Mouse (Mus musculus): ENCODE measurements at regions not wholly inside any gene's neighbourhood (a gene's known extent, or its start where the extent isn't known, plus 50 kb on each side); places are given as distances from the start of the nearest gene placed in this dataset.
A peak's percentile ranks its signal among the peaks of the same experiment; 100 is the strongest.

DNA sequence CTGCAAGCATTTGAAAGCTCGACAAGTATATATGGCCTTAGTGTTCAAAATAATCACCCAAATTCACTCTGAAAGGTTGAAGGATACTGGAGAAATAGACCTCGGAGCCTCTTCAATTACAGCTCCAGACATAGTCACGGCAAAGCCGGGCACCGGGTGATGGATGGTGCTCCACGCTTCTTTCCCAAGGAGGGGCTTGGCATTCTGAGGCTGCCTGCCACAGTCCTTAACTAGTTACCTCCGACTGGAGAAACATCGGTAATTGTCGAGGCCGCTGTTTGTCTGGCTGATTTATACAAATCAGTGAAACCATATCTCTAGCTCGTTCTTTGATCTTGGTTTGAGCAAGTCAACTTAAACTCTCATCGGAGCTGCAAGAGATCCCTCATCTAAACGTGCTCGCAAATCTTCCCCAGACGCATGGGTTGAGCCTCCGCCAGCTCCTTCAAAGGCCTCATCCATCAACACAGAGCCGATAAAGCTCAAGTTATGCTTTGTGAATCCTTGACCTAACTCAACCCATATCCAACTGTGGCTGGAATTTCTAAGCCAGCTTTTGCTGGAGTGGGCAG is 145.4 kb upstream of the Stx16 start:
- no peak for DNase-seq (ENCODE audit: low spot score in 2 of 2)
- intact Hi-C loops (cut with DNase I): no loop called here

DNA sequence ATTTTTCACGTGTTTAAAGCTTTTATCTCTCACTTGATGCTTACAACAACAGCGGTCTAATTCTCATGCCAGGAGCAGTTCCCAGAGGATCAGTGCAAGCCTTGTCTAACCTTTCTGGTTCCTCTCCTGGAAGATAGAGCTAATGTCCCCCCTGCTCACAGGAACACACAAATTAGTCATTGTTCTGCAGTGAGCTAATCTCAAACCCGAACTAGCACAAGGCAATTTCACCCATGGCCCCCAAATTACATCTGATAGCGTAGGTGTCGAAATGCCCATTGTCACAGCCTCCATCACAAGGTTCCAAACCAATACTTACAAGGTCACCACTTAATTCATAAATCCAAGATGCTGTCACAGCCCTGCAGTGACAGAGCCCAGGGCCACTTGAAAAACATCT is 140.4 kb upstream of the Stx16 start:
- intact Hi-C loops (cut with DNase I): no loop called here
- no peak for DNase-seq (ENCODE audit: low spot score in 2 of 2)

- peak; percentile 24 to 41 for DNase-seq (ENCODE audit: low spot score in 2 of 2)
- intact Hi-C loops (cut with DNase I): no loop called here
These were observed 138.3 kb upstream of the Stx16 start for GRCm38 (mm10) chr2:173937531-173938439.

- no peak for DNase-seq (ENCODE audit: low spot score in 2 of 2)
- intact Hi-C loops (cut with DNase I): no loop called here
These were observed 137.7 kb upstream of the Stx16 start for GRCm38 (mm10) chr2:173938440-173938787.

GRCm38 (mm10) chr2:173945441-173945840 is 130.7 kb upstream of the Stx16 start:
- no peak for DNase-seq (ENCODE audit: low spot score in 2 of 2)
- intact Hi-C loops (cut with DNase I): no loop called here

DNA sequence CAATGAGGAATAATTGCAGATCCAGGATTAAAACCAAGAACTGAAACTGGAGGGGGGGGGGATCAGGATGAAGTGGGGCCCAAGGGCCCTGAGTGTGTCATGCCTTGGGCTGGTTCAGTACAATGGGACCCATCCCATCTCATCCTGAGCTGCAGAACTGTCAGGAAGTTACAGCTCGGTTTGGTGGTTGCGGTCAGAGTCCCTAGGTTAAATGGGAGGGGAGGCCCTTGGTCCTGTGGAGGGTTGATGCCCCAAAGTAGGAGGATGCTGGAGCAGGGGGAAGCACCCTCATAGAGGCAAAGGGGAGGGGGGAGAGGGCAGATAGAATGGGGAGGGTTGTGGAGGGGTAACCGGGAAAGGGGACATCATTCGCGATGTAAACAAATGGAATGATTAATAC is 127.5 kb upstream of the Stx16 start:
- intact Hi-C loops (cut with DNase I): no loop called here
- no peak for DNase-seq (ENCODE audit: low spot score in 2 of 2)

DNA sequence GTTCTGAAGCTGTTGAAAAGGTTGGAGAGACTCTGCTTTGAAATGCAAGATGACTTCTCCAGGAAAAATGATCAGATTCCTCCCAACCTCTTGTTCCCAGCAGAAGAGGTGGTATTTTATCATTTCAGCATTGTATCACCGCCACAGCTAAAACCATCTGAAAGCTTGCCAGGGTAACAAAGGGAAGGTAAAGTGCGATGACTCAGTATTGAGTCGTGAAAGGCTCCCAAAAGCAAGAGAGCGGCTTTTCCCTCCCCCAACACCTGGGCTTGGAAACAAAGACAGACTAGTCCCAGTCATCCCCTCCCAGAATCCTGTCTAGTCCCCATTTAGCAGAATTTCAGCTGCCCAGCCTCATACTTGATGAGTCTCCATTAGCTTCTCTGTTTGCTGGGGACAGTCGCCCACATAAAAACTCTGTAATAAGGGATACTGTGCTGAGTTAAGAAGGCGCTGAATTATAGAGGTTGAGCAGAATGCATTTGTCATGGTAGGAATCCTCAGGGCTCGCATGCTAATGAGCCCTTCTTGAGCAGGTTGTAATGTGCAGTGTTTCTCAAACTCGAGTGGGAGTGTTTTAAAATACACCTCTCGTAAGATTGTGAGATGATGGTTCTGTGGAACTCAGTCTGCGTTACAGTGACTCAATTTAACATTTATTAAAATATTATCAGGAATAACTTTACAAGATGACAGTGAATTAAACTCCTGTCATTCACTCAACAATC is 125.8 kb upstream of the Stx16 start:
- intact Hi-C loops (cut with DNase I): no loop called here
- peak in 1 of 2 experiments; percentile 33 for DNase-seq (ENCODE audit: low spot score in 2 of 2)

- no peak for DNase-seq (ENCODE audit: low spot score in 2 of 2)
- intact Hi-C loops (cut with DNase I): no loop called here
These were observed 110.0 kb upstream of the Stx16 start for GRCm38 (mm10) chr2:173966111-173966510.

DNA sequence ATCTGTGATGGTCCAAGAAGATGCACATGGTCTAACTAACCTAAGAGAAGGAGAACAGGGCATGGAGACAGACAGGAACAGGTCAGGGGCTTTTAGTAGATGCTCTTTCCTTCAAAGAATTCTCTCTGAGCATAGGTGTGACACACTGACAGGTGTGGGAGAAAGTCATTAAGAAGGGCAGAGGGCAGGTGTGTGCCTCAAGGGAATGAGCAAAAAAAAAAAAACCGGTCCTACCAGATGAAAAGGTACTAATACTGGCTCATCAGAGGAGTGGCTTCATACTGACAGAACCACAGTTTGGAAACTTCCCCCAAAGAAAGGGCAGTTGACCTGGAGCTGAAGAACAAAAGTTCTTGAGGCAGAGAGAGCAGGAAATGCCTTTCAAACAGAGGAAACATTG is 105.3 kb upstream of the Stx16 start:
- intact Hi-C loops (cut with DNase I): no loop called here
- DNase-seq (ENCODE audit: low spot score in 2 of 2): no peak

DNA sequence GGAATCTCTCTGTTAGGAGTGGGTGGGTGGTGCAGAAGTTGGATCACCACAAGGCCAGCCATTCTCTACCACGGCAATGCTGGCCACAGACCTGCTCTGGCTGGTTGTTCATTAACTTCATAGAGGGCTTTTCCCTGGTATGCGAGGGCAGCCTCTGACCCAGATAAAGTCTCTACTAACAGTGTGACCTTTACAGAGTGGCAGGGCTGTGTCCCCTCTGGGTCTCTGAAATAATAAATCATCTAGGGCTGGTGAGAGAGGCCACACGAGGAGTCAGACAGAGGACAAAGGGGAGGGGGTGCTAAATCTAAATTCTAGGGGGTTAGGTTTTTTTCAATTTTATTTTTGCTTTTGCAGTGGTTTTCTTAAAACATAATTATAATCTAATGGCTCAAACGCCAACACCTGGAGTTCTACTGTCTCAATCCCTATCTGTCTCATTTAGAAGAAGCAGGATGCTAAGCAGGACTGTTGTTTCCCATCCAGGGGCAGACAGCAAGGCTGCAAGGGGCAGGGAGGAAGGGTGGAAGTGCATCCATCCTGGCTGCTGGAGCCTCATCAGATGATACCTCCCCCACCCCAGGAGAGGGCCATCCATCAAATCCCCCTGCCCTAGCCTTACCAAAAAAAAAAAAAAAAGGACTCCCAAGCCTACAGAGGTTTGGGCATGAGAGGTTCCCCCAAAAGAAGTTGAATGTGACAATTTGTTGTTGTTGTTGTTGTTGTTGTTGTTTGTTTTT is 99.6 kb upstream of the Stx16 start:
- intact Hi-C loops (cut with DNase I): no loop called here
- no peak for DNase-seq (ENCODE audit: low spot score in 2 of 2)

- DNase-seq (ENCODE audit: low spot score in 2 of 2): no peak
- intact Hi-C loops (cut with DNase I): no loop called here
These were observed 98.7 kb upstream of the Stx16 start for GRCm38 (mm10) chr2:173977236-173978053.

DNA sequence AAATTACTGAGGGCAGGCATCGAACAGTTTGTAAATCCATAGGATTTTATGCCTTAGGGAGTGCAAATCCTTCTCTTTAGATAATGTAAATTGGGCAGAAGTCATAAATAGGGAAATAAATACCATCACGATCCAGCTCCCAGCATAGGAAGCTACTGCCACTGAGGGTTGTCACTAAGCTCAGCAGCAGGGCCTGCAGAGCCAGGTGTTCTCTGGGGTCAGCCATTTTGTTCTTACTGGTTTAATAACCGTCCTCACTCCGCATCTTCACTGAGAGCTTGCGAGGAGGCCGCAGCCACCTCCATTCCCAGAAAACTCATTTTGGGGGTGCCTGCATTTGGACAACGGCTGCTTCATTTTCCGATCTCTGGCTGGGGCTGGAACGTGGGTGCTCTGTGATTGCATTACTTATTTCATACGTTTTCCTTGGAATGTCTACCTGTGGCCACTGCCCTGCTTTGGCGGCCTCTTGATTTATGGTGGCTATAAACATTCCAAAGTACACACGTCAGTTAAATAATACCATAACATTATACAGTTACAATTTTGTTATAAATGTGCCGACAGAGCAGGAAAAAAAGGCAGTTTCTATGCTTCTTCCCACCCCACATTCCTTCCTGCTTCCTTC is 97.9 kb upstream of the Stx16 start:
- DNase-seq (ENCODE audit: low spot score in 2 of 2): no peak
- intact Hi-C loops (cut with DNase I): no loop called here

GRCm38 (mm10) chr2:173981036-173981435 is 95.1 kb upstream of the Stx16 start:
- intact Hi-C loops (cut with DNase I): no loop called here
- DNase-seq (ENCODE audit: low spot score in 2 of 2): no peak

GRCm38 (mm10) chr2:173987516-173987915 is 88.6 kb upstream of the Stx16 start:
- intact Hi-C loops (cut with DNase I): no loop called here
- no peak for DNase-seq (ENCODE audit: low spot score in 2 of 2)

DNA sequence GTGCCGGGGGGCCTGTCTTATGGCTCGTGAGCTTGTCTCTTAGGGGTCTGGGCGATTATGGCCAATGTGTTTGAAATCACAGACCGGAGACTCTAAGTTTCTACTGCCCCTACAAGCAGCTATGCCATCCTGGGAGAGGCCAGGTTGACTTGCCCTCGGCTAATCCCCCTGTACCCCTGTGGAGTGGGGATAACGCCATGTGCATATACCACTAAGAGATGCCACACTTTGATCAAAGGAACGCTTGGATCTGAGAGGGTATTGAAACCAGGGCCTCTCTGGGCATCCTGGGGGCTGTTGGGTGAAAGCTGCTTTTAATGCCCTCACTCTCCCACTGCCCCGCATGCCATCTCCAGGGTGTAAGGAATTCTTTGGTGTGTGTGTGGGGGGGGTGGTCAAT is 88.2 kb upstream of the Stx16 start:
- intact Hi-C loops (cut with DNase I): no loop called here
- no peak for DNase-seq (ENCODE audit: low spot score in 2 of 2)

DNA sequence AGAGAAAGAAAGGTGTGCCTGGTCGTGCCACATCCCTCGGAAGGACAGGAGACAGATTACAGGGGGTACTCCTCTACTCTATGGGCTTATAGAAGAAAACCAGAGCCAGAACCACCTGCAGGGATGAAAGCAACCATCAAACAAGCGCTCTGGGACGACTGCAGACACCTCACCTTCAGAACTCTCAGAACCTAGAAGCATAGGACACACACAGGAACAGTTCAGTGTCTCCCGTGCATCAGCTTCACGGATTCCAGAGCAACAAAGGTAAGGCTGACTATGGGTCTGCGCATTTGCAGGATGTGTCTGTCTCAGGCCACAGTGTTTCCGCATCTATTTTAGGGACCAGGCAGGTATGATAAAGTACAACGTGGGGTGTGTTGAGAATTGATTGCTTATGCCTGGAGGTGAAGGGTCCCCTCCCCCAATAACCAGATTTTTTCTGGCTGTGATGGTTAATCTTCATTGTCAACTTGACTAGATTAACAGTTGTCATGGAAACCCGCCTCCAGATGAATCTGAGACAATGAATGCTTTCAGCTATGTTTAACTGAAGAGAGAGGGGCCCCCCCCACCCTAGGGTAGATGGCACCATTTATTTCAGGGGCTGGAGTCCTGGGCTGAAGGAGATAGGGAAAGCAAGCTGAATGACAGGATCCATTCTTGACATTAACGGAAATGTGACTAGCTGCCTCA is 87.3 kb upstream of the Stx16 start:
- DNase-seq (ENCODE audit: low spot score in 2 of 2): peak; percentile 26 to 30
- intact Hi-C loops (cut with DNase I): no loop called here

GRCm38 (mm10) chr2:173990664-173991063 is 85.4 kb upstream of the Stx16 start:
- intact Hi-C loops (cut with DNase I): no loop called here
- no peak for DNase-seq (ENCODE audit: low spot score in 2 of 2)

- intact Hi-C loops (cut with DNase I): no loop called here
- DNase-seq (ENCODE audit: low spot score in 2 of 2): no peak
These were observed 84.7 kb upstream of the Stx16 start for GRCm38 (mm10) chr2:173991447-173991846.
